Mouse (Mus musculus): ENCODE results near the gene Entpd7.

GRCm38 (mm10) chr19:43692815-43693214 lies 3.3 kb downstream of the Entpd7 start:
- TF ChIP-seq CTCF (IDR thresholded peaks at IDR 0.05; ENCODE audit: extremely low read depth, insufficient read length, insufficient replicate concordance, low read depth, low read length) (no peak), POLR2A (IDR thresholded peaks at IDR 0.05; ENCODE audit: low read depth, low read length) (no peak)

Data from small intestine, adult 2 months (tissue).